Mouse (Mus musculus) neutrophil, adult 5-6 weeks (primary cell): Measurements from ENCODE around the gene Elmo2. TPM values are rescaled to one million over a fixed set of nuclear protein-coding genes. Genes with fewer than 3 reads are reported as not detected.

Source experiments
- ATAC-seq: fragments of 151-379, 151-347 bp; 2 replicates; pipeline ENCODE4 v1.8.0; 2017; ENCODE audit warnings: mild to moderate bottlenecking, moderate TSS enrichment; ENCODE audit not compliant: insufficient number of reproducible peaks, poor library complexity, low FRiP score, severe bottlenecking; ENCODE audit errors: extremely low read depth
- total RNA-seq: library from RNA; stranded (forward); fragments of 200-1000 nt; gene quantifications from 2 replicates; pipeline ENCODE4 v1.2.3, GENCODE M21; 2017

Gene Elmo2
- total RNA-seq, 1 experiment from 2014 or later: 26.0 TPM

GRCm38 (mm10) chr2:165327386-165327785, 1.1 kb upstream of the Elmo2 start:
- no peak for ATAC-seq

- no peak for ATAC-seq
Observed at GRCm38 (mm10) chr2:165325521-165326303, 567 bp downstream of the Elmo2 start.

GRCm38 (mm10) chr2:165323928-165324327, 2.4 kb downstream of the Elmo2 start:
- ATAC-seq: no peak

GRCm38 (mm10) chr2:165323484-165323883, 2.8 kb downstream of the Elmo2 start:
- ATAC-seq: no peak

- ATAC-seq: no peak
Observed at GRCm38 (mm10) chr2:165321981-165322735, 4.1 kb downstream of the Elmo2 start.

GRCm38 (mm10) chr2:165321381-165321888, 4.8 kb downstream of the Elmo2 start:
- no peak; the same call in 1 of the 2 replicates for ATAC-seq

- ATAC-seq: no peak
Observed at GRCm38 (mm10) chr2:165320531-165321150, 5.6 kb downstream of the Elmo2 start.

GRCm38 (mm10) chr2:165319503-165319902, 6.8 kb downstream of the Elmo2 start:
- 0 out of 2 replicates have a peak, but pooled peaks have one; percentile 17 for ATAC-seq

- ATAC-seq: no peak
Observed at GRCm38 (mm10) chr2:165318941-165319340, 7.3 kb downstream of the Elmo2 start.

GRCm38 (mm10) chr2:165317621-165318263, 8.5 kb downstream of the Elmo2 start:
- no peak for ATAC-seq

GRCm38 (mm10) chr2:165316837-165317473, 9.3 kb downstream of the Elmo2 start:
- no peak for ATAC-seq

- no peak for ATAC-seq
Observed at GRCm38 (mm10) chr2:165316204-165316603, 10.1 kb downstream of the Elmo2 start.

- no peak for ATAC-seq
Observed at GRCm38 (mm10) chr2:165314197-165314596, 12.1 kb downstream of the Elmo2 start.

- ATAC-seq: no peak
Observed at GRCm38 (mm10) chr2:165312381-165312780, 13.9 kb downstream of the Elmo2 start.

GRCm38 (mm10) chr2:165311577-165311976, 14.7 kb downstream of the Elmo2 start:
- no peak for ATAC-seq

- no peak for ATAC-seq
Observed at GRCm38 (mm10) chr2:165310818-165311425, 15.4 kb downstream of the Elmo2 start.

GRCm38 (mm10) chr2:165307801-165308200, 18.5 kb downstream of the Elmo2 start:
- ATAC-seq: no peak

- no peak for ATAC-seq
Observed at GRCm38 (mm10) chr2:165305438-165305837, 20.8 kb downstream of the Elmo2 start.
